Mouse (Mus musculus) G1E (cell line): ENCODE data around the gene Slc25a19. TPM values are rescaled to one million over a fixed set of nuclear protein-coding genes. Genes with fewer than 3 reads are reported as not detected.

Experiments
- ATAC-seq: 2 replicates; pipeline ENCODE4 v1.8.0; 2016; ENCODE audit warnings: mild to moderate bottlenecking; ENCODE audit not compliant: insufficient number of reproducible peaks, poor library complexity, low FRiP score, severe bottlenecking; ENCODE audit errors: extremely low read depth
- DNase-seq: peaks from one replicate; pipeline ENCODE4 v3.0.0; 2012; ENCODE audit warnings: low spot score
- H3K27me3 ChIP-seq: 2 replicates; pipeline ENCODE4 v1.6.1; 2012; ENCODE audit warnings: mild to moderate bottlenecking, low read length, inconsistent platforms; ENCODE audit not compliant: insufficient read depth
- H3K36me3 ChIP-seq: replicated peaks from 2 replicates; pipeline ENCODE3; 2012; ENCODE audit warnings: mild to moderate bottlenecking, inconsistent platforms
- H3K4me1 ChIP-seq: 2 replicates; pipeline ENCODE4 v1.6.1; 2012; ENCODE audit warnings: low read depth, low read length, inconsistent platforms, mixed read lengths; ENCODE audit not compliant: insufficient read depth
- H3K4me3 ChIP-seq: 2 replicates; pipeline ENCODE4 v1.5.1; 2012; ENCODE audit warnings: low read depth, mild to moderate bottlenecking, inconsistent platforms, low read length, moderate library complexity, mixed read lengths
- H3K9me3 ChIP-seq: replicated peaks from 2 replicates; pipeline ENCODE4 v1.6.1; 2012; ENCODE audit warnings: inconsistent platforms
- CTCF ChIP-seq: IDR thresholded peaks from 2 replicates; pipeline ENCODE4 v1.5.1; 2012; ENCODE audit warnings: low read depth, low read length, inconsistent platforms, mixed read lengths
- GATA1 ChIP-seq: IDR thresholded peaks from 2 replicates; pipeline ENCODE4 v1.6.1; 2012; ENCODE audit warnings: borderline replicate concordance, low read length, inconsistent platforms, mixed read lengths
- GATA2 ChIP-seq: IDR thresholded peaks from 2 replicates; pipeline ENCODE4 v1.6.1; 2012; ENCODE audit warnings: low read depth, low read length, inconsistent platforms, borderline replicate concordance
- POLR2AphosphoS5 ChIP-seq: IDR thresholded peaks from 2 replicates; pipeline ENCODE4 v1.6.1; 2012; ENCODE audit warnings: low read depth, low read length, inconsistent platforms; ENCODE audit not compliant: insufficient replicate concordance
- TAL1 ChIP-seq: conservative IDR thresholded peaks from 2 replicates; pipeline ENCODE4 v1.6.1; 2012; ENCODE audit warnings: low read depth, low read length, inconsistent platforms, mixed read lengths
- polyA plus RNA-seq: library from polyadenylated mRNA; stranded (reverse); fragments of >175 nt; gene quantifications from 2 replicates; pipeline ENCODE4 v1.2.3, GENCODE M21; 2012
- total RNA-seq, 2 experiments: library from RNA; stranded (forward) in 1 of 2; stranded (reverse) in 1 of 2; fragments of 200-1000 nt in 1 of 2; fragments of >200 nt in 1 of 2; fragmentation: Nextera tagmentation in 1 of 2; gene quantifications; 2 replicates each; pipeline ENCODE4 v1.2.3; 2014 to 2017

Slc25a19 gene
- total and polyA plus RNA-seq, 3 experiments = 19.9 to 26.0 (median 22.3) TPM

GRCm38 (mm10) chr11:115636960-115637359, 8.9 kb upstream of the Slc25a19 start:
- TF ChIP-seq POLR2AphosphoS5 (no peak), GATA1 (no peak), GATA2 (no peak), TAL1 (no peak), CTCF (no peak)
- no peak for ATAC-seq
- H3K36me3 ChIP-seq = peaks cover 15% of the 10 kb centered on the region
- no peaks in the 10 kb centered on the region for H3K27me3 ChIP-seq
- H3K4me3 ChIP-seq = no peak overlapping the region
- no peaks in the 10 kb centered on the region for H3K9me3 ChIP-seq
- H3K4me1 ChIP-seq = peaks cover 64% of the 10 kb centered on the region
- DNase-seq = no peak

GRCm38 (mm10) chr11:115635484-115635883, 7.4 kb upstream of the Slc25a19 start:
- DNase-seq (no peak), ATAC-seq (no peak)
- peaks cover 63% of the 10 kb centered on the region for H3K4me1 ChIP-seq
- no peak overlapping the region for H3K4me3 ChIP-seq
- TF ChIP-seq GATA1 = no peak
- no peak for TF ChIP-seq CTCF
- no peak for TF ChIP-seq GATA2
- no peak for TF ChIP-seq TAL1
- no peak for TF ChIP-seq POLR2AphosphoS5
- H3K9me3 ChIP-seq = no peaks in the 10 kb centered on the region
- H3K27me3 ChIP-seq = no peaks in the 10 kb centered on the region
- peaks cover 7% of the 10 kb centered on the region for H3K36me3 ChIP-seq

- H3K4me3 ChIP-seq = no peak overlapping the region
- peaks cover 3% of the 10 kb centered on the region for H3K36me3 ChIP-seq
- no peak for TF ChIP-seq CTCF
- TF ChIP-seq POLR2AphosphoS5 = no peak
- no peak for TF ChIP-seq GATA2
- TF ChIP-seq TAL1 = no peak
- TF ChIP-seq GATA1 = no peak
- H3K9me3 ChIP-seq = no peaks in the 10 kb centered on the region
- no peaks in the 10 kb centered on the region for H3K27me3 ChIP-seq
- ATAC-seq = no peak
- peaks cover 63% of the 10 kb centered on the region for H3K4me1 ChIP-seq
- no peak for DNase-seq
Measured at GRCm38 (mm10) chr11:115635041-115635440, 6.9 kb upstream of the Slc25a19 start.

- ATAC-seq (no peak), DNase-seq (no peak)
- Histone ChIP-seq H3K36me3 (no peaks in the 10 kb centered on the region), H3K4me1 (peaks cover 59% of the 10 kb centered on the region), H3K4me3 (no peak overlapping the region), H3K27me3 (no peaks in the 10 kb centered on the region), H3K9me3 (no peaks in the 10 kb centered on the region)
- TF ChIP-seq CTCF (no peak), TAL1 (no peak), GATA1 (no peak), GATA2 (no peak), POLR2AphosphoS5 (no peak)
Measured at GRCm38 (mm10) chr11:115634109-115634508, 6.0 kb upstream of the Slc25a19 start.

- ATAC-seq = no peak
- H3K4me3 ChIP-seq = no peak overlapping the region
- H3K4me1 ChIP-seq = peaks cover 56% of the 10 kb centered on the region
- no peak for DNase-seq
- no peak for TF ChIP-seq POLR2AphosphoS5
- no peaks in the 10 kb centered on the region for H3K36me3 ChIP-seq
- no peaks in the 10 kb centered on the region for H3K27me3 ChIP-seq
- no peaks in the 10 kb centered on the region for H3K9me3 ChIP-seq
Measured at GRCm38 (mm10) chr11:115632862-115633261, 4.8 kb upstream of the Slc25a19 start.

- TF ChIP-seq GATA2 (no peak), POLR2AphosphoS5 (no peak), TAL1 (no peak), CTCF (no peak), GATA1 (no peak)
- peaks cover 59% of the 10 kb centered on the region for H3K4me1 ChIP-seq
- no peaks in the 10 kb centered on the region for H3K36me3 ChIP-seq
- no peaks in the 10 kb centered on the region for H3K9me3 ChIP-seq
- ATAC-seq = no peak
- DNase-seq = no peak
- H3K27me3 ChIP-seq = no peaks in the 10 kb centered on the region
- no peak overlapping the region for H3K4me3 ChIP-seq
Measured at GRCm38 (mm10) chr11:115632247-115632646, 4.2 kb upstream of the Slc25a19 start.

- H3K4me3 ChIP-seq = peak overlapping the region; percentile 63; the same call in 1 of the 2 replicates
- H3K4me1 ChIP-seq = peaks cover 65% of the 10 kb centered on the region
- no peaks in the 10 kb centered on the region for H3K36me3 ChIP-seq
- H3K27me3 ChIP-seq = no peaks in the 10 kb centered on the region
- DNase-seq = no peak
- TF ChIP-seq POLR2AphosphoS5 (no peak), CTCF (peak; percentile 59), TAL1 (no peak), GATA1 (no peak), GATA2 (no peak)
- H3K9me3 ChIP-seq = no peaks in the 10 kb centered on the region
- ATAC-seq = no peak
Measured at GRCm38 (mm10) chr11:115631505-115631890, 3.4 kb upstream of the Slc25a19 start.
